Mouse (Mus musculus): Measurements from ENCODE around the gene Olfr995. TPM values are rescaled to one million over a fixed set of nuclear protein-coding genes. Genes with fewer than 3 reads are reported as not detected.

Olfr995 gene
- total RNA-seq (2021), result not detected
- long read RNA-seq, experiment 1, result 0 reads
- long read RNA-seq, experiment 2, result 0 reads

DNA sequence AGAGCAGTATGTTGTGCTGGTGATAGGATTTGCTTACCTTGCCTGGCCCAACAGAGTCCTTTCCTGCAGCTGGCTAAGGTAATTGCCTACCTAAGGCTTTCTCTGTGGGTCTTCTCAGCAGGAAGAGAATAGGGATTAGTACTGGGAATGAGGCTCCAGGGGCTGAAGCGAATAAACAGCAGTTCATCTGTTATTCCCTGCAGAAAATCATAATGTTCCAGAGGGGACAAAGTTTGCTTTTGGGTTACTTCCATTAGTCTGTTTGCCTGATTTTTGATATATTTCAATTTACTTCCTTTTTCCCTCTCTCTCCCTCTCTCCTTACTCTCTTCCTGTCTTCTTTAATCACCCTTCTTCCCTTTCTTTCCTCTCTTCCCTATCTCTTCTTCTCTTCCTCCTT lies at the start of gene Olfr995:
Gene Olfr995, minus strand, starts transcription at position 101 of the 400 bp plus-strand sequence.
- no peak for DNase-seq (ENCODE audit: low spot score)

DNA sequence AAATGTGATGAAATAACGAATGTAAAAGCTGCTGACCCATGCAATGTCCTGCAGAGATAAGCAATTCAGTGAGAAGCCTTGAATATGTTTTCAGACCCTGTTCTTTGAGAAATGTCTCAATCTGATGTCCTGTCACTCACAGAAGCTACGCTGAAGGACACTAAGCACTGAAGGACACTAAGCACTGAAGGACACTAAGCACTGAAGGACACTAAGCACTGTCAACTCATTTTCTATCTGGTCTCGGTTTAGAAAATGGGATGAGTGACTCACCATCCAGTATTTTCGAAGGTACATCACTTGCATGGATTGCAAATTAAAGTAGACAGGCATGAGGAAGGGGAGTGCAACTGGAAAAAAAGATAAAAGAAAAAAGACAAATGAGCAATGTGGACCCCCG lies 47.0 kb upstream of the Olfr995 start:
- DNase-seq (ENCODE audit: low spot score), result no peak

DNA sequence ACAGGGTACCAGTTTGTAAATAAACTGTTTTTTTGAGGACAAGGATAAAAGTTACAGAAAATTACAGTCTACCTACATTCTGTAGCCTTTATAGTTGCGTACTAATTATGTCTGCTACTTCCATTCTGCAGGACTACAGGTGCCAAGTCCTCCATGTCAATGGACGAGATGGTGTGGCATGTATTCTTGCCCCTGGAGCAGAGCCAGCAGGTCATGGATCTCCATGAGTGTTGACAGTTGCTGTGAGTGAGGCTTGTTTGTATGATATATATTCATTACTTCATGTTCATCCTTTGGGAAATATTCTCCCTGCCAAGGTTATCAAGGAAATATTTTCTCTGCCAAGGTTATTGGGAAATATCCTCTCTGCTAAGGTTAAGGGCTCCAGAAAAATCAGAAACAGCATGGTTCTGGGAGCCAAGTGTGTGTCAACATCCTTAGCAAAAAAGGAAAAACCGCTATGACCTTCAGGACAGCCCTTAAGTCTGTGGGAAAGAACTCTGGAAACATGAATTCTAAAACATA lies 23.4 kb upstream of the Olfr995 start:
- DNase-seq (ENCODE audit: low spot score), result no peak

DNA sequence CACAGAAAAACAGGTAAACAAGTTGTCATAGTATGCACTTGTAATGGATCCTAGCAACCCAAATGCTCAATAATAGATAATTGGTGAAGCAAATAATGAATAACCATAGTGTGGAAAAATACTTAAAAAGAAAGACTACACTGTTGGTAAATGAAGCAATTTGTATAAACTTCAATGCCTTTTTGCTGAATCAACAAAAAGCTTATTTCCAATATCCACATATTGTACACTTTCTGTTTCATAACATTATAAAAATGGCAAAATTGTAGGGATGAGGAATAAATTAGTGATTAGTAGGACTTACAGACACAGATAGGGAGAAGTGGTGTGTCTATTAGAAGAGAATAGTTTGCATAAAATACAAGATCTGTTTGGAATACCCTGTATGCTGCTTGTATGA lies 893 bp downstream of the Olfr995 start:
- no peak for DNase-seq (ENCODE audit: low spot score)

GRCm38 (mm10) chr2:85436351-85436750 lies 7.1 kb downstream of the Olfr995 start, which contains the start of gene Olfr994:
Olfr994 (minus strand) TSS chr2:85436451.
- no peak for DNase-seq (ENCODE audit: low spot score)

DNA sequence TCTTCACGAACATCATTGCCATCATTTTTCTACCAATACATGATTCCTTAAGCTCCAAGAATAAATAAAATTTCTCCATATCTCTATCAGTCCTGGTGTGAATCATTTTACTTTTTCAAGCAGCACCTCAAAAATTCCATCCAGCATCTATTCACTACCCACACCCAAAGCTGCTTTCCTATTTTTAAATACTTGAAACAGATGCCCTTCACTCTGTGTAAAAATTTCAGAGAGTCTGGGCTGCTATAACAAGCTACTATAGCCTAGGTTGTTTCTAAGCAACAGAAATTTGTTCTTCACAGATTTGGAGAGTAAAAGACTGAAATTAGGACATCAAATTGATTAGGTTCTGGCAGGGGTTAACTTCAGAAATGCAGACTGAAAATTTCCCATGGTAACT lies 17.5 kb downstream of the Olfr995 start:
- no peak for DNase-seq (ENCODE audit: low spot score)

- no peak for DNase-seq (ENCODE audit: low spot score)
Observed at GRCm38 (mm10) chr2:85414777-85415176, 28.7 kb downstream of the Olfr995 start, which contains the start of gene Olfr993. Olfr993 (minus strand) TSS chr2:85414877.

GRCm38 (mm10) chr2:85409369-85409768 lies 34.1 kb downstream of the Olfr995 start, which contains the start of gene Olfr992:
Olfr992 (minus strand) TSS chr2:85409469.
- DNase-seq (ENCODE audit: low spot score), result no peak

Other genes starting within 250 kb of the Olfr995 start
- gene Lrrc55, start 246.4 kb downstream of the Olfr995 start, total RNA-seq (2021), result under 1 TPM; 0.23 to 0.71 TPM
- gene Olfr987, start 104.3 kb downstream of the Olfr995 start, total RNA-seq (2021), result not detected
- not detected for gene Olfr988, start 80.4 kb downstream of the Olfr995 start, total RNA-seq (2021)
- not detected for gene Olfr992, start 34.2 kb downstream of the Olfr995 start, total RNA-seq (2021)
- not detected for gene Olfr993, start 28.8 kb downstream of the Olfr995 start, total RNA-seq (2021)
- gene Olfr994, start 7.2 kb downstream of the Olfr995 start, total RNA-seq (2021), result not detected
- not detected for gene 4833423E24Rik, start 75.4 kb upstream of the Olfr995 start, total RNA-seq (2021)
- not detected for gene Olfr996, start 135.6 kb upstream of the Olfr995 start, total RNA-seq (2021)
- not detected for gene Olfr998, start 145.3 kb upstream of the Olfr995 start, total RNA-seq (2021)
- not detected for gene Olfr1000, start 168.3 kb upstream of the Olfr995 start, total RNA-seq (2021)
- gene Olfr1002, start 207.1 kb upstream of the Olfr995 start, total RNA-seq (2021), result not detected
- not detected for gene Olfr154, start 220.8 kb upstream of the Olfr995 start, total RNA-seq (2021)
- gene Olfr1006, start 235.1 kb upstream of the Olfr995 start, total RNA-seq (2021), result not detected
- gene Olfr1008, start 245.8 kb upstream of the Olfr995 start, total RNA-seq (2021), result not detected